Mouse (Mus musculus): ENCODE results near the gene Trmt1.

Gene Trmt1

DNA sequence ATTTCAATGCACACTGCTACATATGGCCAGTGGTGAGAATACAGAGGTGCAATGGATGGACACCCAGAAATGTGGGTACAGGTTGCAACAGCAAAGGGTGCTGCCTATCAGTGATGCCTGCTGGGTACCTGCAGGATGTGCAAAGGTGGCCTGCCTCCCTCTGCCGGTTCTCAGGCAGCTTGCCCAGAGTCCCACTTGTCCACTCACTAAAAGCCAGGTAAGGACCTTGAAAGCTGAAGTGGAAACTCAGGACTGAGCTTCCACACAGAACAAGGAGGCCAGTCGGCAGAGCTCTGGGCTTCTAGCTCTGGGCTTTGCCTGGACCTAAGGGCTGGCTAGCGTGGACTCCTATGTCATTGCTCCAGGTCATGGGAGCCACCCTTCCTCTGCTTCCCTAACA, 25.2 kb downstream of the Trmt1 start:
- no peak for DNase-seq

DNA sequence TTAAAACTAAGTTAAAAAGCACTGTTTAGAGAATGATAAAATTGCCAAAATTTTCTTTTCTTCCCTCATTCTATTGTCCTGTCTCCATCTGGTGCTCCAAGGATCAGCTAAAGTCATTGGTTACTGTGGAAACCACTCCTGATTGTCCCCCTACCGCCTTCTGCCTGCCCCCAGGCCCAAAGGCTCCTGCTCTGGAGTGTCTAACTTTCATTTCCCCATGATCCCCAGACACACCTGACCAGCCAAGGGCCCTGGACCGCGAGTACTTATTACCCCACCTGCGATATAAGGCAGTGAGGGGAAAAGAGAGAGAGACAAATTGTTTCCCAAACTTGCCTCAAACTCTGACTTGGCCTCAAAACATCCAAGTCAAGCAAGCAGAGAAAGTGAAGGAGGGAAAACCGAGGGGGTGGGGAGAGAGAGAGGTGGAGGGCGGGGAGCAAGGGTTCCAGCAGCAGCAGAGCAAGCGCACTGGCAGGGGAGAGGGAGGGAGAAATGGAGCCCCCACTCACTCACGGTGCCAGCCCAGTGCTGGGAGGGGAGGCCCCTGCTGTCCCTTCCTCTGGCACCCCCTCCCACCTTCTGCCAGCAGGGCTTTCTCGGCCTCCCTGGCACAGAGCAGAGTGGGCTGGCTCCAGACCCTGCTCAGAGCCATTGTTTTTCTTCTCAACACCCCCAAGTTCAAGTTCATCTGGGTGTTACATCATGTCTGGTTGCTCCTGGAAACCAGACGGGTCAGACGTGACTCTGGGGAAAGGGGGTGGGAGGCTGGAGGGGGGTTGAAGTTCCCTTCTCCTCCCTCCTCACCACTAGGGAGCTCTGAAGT, 26.0 kb downstream of the Trmt1 start:
- DNase-seq: no peak

DNA sequence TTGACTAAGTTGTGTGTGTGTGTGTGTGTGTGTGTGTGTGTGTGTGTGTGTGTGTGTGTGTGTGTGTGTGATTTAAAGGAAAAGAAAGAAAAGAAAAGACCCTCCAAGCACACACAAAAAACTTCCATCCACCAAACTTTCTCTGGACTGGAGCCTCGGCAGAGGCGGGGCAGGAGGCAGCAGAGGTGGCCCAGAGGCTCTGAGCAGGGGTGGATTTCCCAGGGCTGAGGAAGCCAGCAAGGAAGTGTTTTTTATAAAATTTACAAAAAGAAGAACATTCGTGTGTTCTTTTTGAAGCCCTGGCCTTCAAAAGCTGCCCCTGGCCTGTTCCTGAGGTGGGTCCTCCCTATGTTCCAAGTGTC, 26.6 kb downstream of the Trmt1 start:
- DNase-seq: no peak

DNA sequence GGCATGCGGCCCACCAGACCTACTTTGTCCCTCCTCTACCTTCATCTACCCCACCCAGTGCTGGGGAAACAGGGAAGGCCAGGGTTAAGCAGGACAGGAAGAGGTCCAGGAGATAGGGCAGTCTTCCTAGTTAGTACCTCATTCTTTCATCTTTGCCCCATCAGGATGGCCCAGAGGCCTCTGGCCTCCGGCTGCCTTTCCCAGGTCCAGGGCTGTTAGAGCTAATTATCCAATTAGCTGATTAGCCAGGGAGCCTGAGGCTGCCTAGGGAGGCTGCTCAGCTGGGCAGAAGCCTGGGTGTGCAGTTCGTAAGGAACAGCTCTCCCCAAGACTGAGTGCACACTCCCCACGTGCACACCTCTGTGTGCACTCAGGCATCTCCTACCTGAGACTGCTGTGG, 27.3 kb downstream of the Trmt1 start:
- DNase-seq: no peak

DNA sequence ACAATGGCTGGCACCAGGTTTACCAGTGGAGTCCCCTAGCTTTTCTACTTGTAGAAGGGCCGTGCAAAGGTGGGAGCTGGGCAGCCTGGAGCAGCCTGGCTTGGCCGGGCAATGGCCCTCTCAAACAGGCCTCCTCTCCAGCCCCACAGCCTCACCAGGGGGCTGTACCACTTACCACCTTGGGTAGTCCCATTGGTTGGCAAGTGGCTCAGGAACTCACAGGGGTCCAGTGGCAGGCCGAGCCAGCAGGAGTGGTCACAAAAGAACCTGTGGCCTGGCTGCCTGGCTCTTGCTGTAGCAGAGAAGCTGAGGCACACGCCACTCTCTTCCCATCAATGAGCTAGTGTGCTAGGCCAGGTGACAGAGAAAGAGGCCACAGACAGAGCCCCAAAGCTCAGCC, 28.1 kb downstream of the Trmt1 start:
- no peak for DNase-seq

DNA sequence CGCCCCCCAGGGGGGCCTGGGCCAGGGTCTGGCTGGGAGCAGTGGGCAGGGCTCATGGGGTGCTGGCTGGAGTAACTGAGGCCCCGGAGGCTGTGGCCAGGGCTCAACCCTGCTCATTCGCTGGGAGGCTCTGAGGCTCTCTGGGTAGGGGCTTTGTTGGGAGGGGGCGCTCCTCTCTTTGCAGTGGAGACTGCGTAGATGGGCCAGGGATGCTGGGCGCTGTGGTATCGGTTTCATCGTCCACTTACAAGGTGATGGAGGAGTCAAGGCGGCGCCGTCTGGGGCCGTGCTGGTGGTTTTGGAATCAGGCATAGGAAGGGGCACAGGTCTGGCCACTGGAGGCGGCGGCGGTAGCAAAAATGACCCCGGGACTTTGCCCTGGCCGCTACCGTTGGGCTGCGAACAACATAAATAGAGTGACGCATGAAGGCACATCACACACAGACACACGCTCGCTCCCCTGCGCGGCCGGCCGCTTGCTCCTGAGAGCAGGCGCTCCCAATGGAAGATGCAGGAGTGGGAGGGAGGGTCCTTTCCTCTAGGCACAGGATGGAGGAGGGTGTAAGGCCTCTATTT, 29.9 kb downstream of the Trmt1 start:
- no peak for DNase-seq

DNA sequence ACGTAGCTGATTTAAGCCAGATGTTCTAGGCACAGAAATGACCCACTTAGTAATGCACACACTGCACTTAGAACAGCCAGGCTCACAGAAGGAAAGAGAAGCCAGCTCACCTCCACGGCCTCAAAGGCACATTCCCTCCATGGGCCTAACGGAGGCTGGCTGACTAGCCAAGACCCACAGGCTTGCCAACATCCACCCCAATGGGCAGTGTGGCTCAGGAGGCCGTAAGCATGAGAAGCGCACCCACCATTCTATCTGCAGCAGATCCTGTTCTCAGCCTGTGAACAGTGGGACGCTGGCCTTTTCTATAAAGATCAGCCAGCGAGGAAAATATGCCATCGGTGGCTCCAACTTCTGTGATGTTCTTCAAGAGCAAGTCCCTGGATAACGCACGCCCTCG, 30.7 kb downstream of the Trmt1 start:
- DNase-seq: no peak

DNA sequence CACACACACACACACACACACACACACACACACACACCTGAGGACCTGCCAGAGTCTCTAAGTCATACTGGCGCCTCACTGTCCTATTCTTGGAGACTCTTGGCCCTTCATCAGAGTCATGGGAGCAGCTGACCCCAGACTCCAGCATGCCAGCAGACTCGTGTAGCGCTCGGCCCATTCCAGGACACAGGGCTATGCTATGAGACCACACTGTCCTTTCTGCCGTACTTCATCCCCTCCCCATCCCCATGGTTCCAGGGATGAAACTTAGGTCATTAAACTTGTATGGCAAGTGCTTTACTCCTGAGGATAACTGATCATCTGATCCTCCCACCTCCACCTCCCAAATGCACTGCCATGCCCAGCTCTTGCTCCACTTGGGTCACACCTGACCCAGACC, 32.4 kb downstream of the Trmt1 start:
- no peak for DNase-seq

DNA sequence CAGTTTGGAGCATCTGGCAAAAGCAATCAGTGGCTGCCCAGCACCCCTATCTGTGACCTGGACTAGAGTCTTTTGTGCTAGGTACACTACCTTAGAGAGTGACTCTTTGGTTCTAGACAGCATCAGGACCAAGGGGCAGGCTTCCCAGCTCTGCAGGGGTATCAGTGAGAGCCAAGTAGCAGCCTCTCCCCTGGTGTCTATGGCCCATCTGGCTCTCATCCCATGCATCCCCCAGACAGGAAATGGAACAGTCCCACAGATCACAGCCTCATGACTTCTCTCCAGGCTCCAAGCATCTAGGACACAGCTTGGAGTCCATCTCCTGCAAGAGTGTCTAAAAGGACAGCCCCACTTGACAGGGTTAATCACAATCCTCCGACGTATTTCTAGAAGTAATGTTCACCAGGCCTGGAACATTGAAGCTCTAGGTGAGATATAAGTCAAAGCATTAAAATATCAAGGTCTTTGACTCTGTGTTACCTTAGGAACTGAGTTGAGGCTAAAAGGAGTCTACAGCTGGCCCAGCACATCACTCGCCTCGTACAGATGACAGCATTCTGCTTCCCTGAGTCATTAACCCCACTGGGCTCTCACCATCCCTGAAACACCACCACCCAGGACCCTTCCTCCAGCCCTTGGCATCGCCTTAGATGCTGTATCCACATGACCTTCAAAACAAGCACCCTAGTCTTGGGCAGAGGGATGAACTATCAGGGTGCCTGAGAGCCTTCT, 33.0 kb downstream of the Trmt1 start:
- DNase-seq: no peak

DNA sequence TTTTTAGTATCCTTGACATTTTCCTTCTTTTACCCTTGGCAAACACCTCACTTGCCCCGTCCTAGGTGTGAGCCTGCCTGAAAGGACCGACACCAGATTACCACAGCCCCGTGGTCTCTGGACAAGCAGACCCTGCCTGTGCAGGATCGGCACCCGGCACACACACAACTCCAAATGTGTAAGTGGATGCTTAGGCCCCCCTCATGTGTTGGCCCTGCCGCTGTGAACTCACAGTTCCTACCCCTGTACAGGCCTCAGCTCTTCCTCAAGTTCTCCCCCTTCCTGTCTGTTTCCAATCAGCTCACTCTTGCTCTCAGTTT, 36.4 kb downstream of the Trmt1 start:
- DNase-seq: no peak

DNA sequence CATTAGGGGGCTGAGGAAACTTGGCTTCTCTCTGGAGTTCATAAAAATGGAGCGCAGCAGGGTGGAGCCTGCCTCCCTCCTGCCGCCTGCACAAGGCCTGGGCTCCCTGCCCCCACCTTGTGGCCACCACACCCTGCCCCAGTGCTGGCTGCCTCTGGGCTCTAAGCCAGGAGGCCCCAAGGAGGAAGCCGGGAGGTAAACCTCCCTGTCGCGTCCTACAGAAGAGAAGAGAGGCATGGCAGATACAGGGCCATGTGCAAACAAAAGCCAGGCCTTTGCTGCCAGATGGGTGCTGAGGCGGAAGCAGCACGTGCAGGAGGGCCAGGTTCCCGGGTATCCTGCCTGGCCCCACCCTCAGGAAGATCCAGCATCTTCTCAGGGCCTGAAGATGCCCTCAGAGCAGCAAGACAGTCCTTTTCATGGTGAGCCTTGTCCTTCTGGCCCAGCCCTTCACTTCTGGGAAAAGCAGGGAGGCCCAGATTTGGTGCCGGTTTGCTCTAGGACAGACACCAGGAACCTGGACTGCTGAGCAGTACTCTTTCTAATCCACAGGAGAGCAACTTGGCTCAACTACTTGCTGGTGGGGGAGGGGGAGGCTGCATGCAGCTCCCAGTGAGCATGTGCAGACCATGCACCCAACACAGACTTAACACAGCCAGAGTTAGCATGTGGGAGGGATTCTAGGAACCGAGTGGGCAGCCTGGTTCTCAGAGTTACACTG, 36.9 kb downstream of the Trmt1 start, which contains the start of gene G430095P16Rik:
TSS of gene G430095P16Rik (plus strand) at position 158 of the 721 bp plus-strand sequence.
- DNase-seq: peak; percentile 60

DNA sequence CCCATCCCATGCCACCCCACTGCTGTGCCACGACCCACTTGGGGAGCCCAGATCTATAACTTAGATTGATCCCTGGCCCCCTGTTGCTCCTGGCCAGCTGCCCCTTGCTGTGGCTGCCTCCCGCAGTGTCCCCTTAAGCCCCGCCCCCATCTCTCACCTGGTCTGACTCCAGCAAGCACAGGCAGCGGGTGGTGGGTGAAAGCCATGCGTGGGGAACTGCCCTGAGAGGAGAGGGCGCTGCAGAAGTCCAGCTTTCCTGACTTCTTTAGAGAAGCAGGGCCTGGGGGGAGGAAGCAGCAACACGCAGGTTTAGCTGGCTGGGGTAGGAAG, 37.4 kb downstream of the Trmt1 start:
- DNase-seq: peak; percentile 51

DNA sequence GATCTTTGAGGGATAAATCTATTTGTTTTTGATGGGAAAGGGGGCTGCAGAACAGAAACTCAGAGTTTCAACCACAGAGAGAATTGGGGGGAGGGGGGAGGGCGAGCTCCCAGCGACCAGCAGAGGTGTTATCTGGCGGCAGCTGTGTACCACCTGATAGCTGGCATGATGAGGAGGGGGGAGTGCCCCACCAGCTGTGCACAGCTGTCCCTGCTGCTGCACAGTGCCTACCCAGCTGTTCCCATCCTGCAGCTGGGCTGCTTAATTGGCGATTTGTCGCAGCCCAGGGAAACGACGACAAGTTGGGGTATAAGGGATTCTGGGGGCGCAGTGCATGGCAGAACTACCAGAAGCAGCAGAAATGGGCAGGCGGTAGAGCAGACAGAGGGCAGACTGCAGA, 38.6 kb downstream of the Trmt1 start:
- no peak for DNase-seq

DNA sequence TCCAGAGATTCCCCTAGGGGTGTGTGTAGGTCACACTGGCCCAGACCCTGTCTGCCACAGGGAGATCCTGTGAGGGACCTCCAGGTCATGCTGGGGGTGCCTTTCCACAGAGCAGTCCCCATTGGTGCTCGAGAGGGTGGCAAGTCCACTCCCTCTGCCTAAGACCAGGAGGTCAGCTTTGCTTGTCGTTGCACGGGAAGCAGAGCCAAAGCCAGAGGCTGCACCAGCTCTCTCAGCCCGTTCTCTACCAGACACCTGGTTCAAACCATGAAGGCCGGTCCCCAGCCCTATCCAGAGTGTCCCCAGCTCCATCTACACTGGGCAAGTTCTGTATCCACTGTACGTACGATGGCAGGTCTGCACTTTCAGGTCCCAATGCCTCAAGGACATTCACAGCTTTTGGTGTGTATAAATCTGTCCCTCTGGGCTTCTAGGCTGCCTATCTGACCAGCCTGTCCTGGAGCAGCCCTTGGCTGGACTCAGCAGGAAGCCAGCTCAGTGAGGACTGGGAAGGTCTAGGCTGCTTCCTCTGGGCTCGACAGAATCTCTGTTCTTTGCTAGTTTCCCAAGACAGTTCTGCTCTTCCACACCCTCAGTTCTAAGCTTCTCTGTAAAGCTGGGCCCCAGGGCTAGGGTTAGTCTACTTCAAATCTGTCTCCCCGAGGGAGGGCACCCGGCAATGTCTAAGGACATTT, 39.3 kb downstream of the Trmt1 start:
- DNase-seq: peak; percentile 30

DNA sequence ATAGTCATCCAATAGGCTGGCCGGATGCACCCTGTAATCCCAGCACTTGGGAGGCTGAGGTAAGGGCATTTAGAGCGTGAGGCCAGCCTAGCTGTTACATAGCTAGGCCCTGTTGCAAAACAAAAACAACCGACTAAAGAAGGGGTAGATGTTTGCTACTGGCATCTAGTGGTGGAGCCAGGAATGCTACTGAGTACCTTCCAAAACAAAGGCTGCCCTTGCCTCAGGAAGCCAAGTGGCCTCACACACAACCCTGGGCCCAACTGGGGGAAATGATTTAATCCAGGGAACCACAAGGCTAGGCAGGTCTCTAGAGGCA, 39.8 kb downstream of the Trmt1 start:
- DNase-seq: no peak

DNA sequence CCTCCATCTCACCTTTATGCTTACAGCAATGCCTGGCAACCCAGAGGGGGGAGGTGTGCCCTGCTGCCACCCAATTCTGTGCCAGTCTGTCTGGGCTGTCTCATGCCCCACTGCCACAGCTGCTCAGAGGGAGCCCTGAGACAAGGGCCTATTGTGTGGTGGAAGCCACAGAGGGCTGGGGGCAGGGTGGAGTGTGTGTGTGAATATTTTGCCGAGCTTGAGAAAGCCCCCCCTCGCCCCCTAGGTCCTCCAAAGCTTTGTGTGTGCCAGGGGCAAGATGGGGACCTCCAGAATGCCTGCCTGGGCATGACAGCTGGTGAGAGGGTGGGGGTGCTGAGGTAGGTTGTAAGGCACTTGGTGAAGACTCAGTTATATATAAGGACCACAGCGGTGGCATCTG, 42.4 kb downstream of the Trmt1 start:
- DNase-seq: no peak

DNA sequence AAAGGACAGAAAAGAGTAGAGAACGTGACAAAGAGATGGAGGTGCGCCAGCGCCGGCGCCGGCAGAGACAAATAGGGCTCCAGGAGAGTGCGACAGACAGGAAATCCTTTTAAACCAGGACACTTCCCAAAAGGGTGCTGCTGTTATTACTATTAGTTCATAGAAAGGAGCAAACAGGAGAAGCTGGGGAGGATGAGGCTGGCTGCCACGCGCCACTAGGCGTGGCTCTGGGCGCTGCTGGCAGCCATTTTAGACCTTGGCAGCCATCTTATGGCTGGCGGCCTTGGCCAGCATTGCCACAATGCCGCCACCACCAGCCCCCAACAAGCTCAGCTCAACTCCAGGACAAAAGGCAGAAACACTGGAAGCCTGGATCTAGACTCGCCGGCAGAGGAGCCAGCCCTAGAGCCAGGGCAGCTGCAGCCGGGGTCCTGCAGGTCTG, 43.8 kb downstream of the Trmt1 start:
- no peak for DNase-seq

DNA sequence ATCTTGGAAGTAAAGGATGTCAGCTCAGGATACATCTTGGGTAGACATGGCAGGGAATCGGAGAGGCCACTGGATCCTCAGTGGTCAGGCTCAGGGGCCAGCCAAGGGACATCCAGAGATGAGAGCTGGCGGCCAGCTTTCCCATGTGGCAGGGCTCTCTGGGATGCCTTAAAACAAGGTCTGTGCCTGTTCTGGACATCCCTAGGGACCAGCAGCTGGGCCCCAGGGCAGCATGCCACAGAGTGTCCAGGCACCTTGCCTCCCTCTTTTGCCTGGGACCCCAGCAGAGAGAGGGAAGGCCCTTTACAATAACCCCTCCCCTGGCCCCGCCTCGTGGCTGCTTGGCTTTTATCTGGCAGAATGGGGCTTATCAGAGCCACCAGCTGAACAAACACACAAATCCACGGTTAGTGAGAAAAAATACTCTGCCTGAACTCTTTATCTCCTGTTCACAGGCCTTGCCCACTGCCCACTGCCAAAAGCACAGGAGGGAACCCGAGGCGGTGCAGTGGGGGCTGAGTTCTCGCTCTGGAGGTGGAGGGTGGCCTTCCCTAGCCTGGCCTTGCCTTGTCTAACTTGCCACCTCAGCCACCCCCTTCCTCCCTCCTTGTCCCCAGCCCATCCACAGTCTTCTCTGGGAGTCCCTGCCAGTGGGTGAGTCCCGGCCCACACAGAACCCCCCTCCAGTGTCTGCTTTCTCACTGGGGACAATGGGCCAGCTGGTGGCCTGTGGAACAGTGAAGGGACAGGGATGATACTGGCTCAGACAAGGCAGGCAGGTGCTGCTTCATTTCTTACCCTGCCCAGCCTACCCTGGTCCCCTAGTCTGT, 44.6 kb downstream of the Trmt1 start:
- no peak for DNase-seq

DNA sequence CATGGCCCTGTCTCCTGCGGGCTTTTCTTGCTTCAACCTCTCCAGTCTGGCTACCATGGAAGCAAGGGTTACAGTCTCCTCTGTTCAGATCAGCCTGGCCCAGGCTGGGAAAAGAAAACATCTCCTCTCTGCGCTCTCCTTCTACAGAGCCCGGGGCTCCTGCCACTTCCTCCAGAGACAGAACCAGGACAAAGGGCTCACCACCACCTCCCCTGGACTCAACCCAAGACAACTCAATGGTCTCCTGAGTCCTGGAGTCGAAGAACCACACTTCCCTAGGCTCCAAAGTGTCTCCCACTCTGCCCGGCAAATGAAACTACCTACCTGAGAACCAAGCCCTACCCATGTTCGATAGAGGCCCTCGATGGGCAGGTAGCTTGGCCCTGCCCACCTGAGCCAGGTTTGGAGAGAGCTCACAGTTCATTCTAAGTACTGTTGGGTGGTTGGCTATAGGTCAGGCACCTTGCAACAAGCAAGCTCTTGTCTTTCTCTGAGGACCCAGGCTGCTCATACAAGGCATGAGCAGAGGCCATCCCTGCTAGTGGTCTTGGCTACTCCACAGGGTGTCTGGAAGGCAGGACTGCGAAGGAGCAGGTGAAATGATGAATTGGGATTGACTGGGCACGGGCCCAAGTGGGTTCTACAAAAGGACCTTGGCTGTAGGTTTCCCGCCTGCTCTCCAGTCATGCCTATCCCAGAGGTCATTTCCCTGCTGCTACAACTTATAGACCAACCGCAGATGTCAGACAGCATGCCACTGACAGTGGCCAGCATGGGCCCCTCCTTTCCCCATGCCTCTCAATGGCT, 45.5 kb downstream of the Trmt1 start:
- DNase-seq: no peak

DNA sequence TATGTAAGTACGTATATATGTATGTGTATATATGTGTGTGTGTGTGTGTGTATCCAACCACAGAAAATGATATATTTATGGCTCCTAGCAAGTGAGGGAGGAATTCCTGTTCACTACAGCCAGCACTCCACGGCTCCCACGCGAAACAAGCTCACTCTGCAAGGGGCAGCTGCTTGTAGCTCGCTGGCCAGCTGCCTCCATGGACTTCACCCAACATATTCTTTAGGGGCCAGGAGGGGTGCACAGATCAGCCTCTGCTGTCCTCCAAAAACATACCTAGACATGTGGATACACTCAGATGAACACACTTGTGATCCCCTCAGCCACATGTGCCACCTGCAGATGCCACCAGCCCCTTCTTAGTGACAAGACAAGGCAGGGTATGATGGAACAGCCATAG, 46.4 kb downstream of the Trmt1 start:
- DNase-seq: no peak

DNA sequence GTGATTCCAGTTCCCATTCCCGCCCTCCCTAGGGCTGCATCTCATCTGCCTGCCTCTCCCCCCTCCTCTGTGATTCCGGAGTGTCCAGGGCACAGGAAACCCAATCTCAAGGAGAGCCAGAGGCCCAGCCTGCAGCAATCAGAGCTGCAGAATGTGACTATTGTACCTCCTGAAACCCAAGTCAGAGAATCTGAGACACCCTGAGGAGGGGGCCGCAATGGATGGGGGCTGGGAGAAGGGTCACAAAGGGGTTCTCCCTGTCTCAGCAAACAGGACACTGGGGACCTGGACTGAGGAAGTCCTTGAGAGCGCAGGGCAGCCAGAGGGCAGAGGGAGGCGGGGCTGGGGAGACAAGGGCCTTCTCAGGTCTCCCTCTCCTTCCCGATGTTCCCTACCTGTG, 46.9 kb downstream of the Trmt1 start:
- DNase-seq: no peak

DNA sequence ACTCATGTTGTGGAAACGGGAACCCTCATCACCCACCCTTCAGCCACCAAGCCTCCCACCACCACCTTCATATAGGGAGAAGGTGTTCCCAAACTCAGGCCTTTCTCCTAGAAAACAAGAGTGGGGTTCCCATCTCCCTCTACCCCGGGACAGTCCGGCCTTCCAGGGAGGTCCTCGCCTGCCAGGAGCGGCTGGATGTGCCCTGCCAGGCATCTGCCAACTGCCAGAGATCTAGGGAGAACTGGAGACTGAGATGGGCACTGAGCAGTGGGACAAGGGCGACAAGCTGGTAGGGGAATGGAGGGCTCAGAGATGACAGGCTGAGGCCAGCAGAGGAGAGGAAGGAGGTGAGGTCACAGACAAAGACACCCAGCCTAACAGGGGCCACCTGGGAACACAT, 47.9 kb downstream of the Trmt1 start:
- DNase-seq: no peak

Data from cerebellum, adult 8-10 months (tissue).